Mouse (Mus musculus): ENCODE data around the gene Olfr1355. TPM values are rescaled to one million over a fixed set of nuclear protein-coding genes. Genes with fewer than 3 reads are reported as not detected.
"Not testable (repeated sequence)": the region's sequence is repeated elsewhere in the genome, so short reads cannot be mapped to it uniquely, and the experiment has no call there.

Olfr1355 gene
- polyA plus RNA-seq (2015; fragmentation: Nextera tagmentation; extraction: Ambion mirVana), result not detected in 2 replicates

- Histone ChIP-seq H3K27me3 (replicated peaks) (no peaks in the 10 kb centered on the region), H3K4me3 (no peak within 1 kb of the TSS), H3K27ac (no peak within 1 kb of the TSS), H3K9me3 (no peaks in the 10 kb centered on the region), H3K36me3 (replicated peaks) (no peaks in the 10 kb centered on the region), H3K4me2 (no peak within 1 kb of the TSS), H3K4me1 (no peaks in the 10 kb centered on the region), H3K9ac (no peak within 1 kb of the TSS)
- no peak for ATAC-seq (replicated peaks)
- WGBS, result 73% methylated on average over 2 of the region's 2 CpGs
Measured at GRCm38 (mm10) chr10:78875240-78875639, at the start of gene Olfr1355. Gene Olfr1355, plus strand, starts transcription at chr10:78875540.

GRCm38 (mm10) chr10:78840456-78840855, 34.9 kb upstream of the Olfr1355 start:
- H3K4me3 ChIP-seq; H3K27ac ChIP-seq; H3K4me2 ChIP-seq; ATAC-seq (replicated peaks); H3K36me3 ChIP-seq (replicated peaks); H3K27me3 ChIP-seq (replicated peaks); H3K9me3 ChIP-seq; H3K9ac ChIP-seq; H3K4me1 ChIP-seq: not testable (repeated sequence)
- 94% methylated on average over 12 of the region's 12 CpGs for WGBS

GRCm38 (mm10) chr10:78852066-78852465, 23.3 kb upstream of the Olfr1355 start, which contains the start of gene Olfr1356:
Gene Olfr1356, minus strand, starts transcription at chr10:78852166.
- 88% methylated on average over 2 of the region's 2 CpGs for WGBS
- no peaks in the 10 kb centered on the region for H3K27me3 ChIP-seq (replicated peaks)
- H3K9ac ChIP-seq, result no peak within 1 kb of the TSS
- no peaks in the 10 kb centered on the region for H3K36me3 ChIP-seq (replicated peaks)
- no peak within 1 kb of the TSS for H3K27ac ChIP-seq
- H3K4me1 ChIP-seq, result no peaks in the 10 kb centered on the region
- H3K4me2 ChIP-seq, result no peak within 1 kb of the TSS
- no peak for ATAC-seq (replicated peaks)
- H3K9me3 ChIP-seq, result no peaks in the 10 kb centered on the region
- H3K4me3 ChIP-seq, result no peak within 1 kb of the TSS

- not testable (repeated sequence) for H3K9me3 ChIP-seq; H3K4me3 ChIP-seq; ATAC-seq (replicated peaks); H3K4me1 ChIP-seq; H3K9ac ChIP-seq; H3K4me2 ChIP-seq; H3K36me3 ChIP-seq (replicated peaks); H3K27ac ChIP-seq; H3K27me3 ChIP-seq (replicated peaks)
- WGBS, result 77% methylated on average over 1 of the region's 1 CpGs
Measured at GRCm38 (mm10) chr10:78912871-78913270, 37.5 kb downstream of the Olfr1355 start, which contains the start of gene Olfr1354. Gene Olfr1354, plus strand, starts transcription at chr10:78913171.

Other genes with a start within 250 kb of the Olfr1355 start
- not detected in 2 replicates for gene Casp14, start 157.2 kb upstream of the Olfr1355 start, polyA plus RNA-seq (2015; fragmentation: Nextera tagmentation; extraction: Ambion mirVana)
- gene Ccdc105, start 122.5 kb upstream of the Olfr1355 start, polyA plus RNA-seq (2015; fragmentation: Nextera tagmentation; extraction: Ambion mirVana), result 0.29 and 0.50 TPM in 2 replicates
- gene Slc1a6, start 95.0 kb upstream of the Olfr1355 start, polyA plus RNA-seq (2015; fragmentation: Nextera tagmentation; extraction: Ambion mirVana), result 16.5 and 17.4 TPM in 2 replicates
- not detected in 2 replicates for gene Olfr1356, start 23.4 kb upstream of the Olfr1355 start, polyA plus RNA-seq (2015; fragmentation: Nextera tagmentation; extraction: Ambion mirVana)
- gene Olfr1354, start 37.6 kb downstream of the Olfr1355 start, polyA plus RNA-seq (2015; fragmentation: Nextera tagmentation; extraction: Ambion mirVana), result not detected in 2 replicates
- not detected in 2 replicates for gene Olfr8, start 75.1 kb downstream of the Olfr1355 start, polyA plus RNA-seq (2015; fragmentation: Nextera tagmentation; extraction: Ambion mirVana)
- gene Olfr1353, start 87.8 kb downstream of the Olfr1355 start, polyA plus RNA-seq (2015; fragmentation: Nextera tagmentation; extraction: Ambion mirVana), result not detected in 2 replicates
- gene Olfr1352, start 105.5 kb downstream of the Olfr1355 start, polyA plus RNA-seq (2015; fragmentation: Nextera tagmentation; extraction: Ambion mirVana), result not detected in 2 replicates
- gene Olfr1351, start 136.9 kb downstream of the Olfr1355 start, polyA plus RNA-seq (2015; fragmentation: Nextera tagmentation; extraction: Ambion mirVana), result not detected in 2 replicates
- 0.86 and 1.0 TPM in 2 replicates for gene Olfr57, start 153.2 kb downstream of the Olfr1355 start, polyA plus RNA-seq (2015; fragmentation: Nextera tagmentation; extraction: Ambion mirVana)
- 57.0 and 60.1 TPM in 2 replicates for gene 2610008E11Rik, start 222.1 kb downstream of the Olfr1355 start, polyA plus RNA-seq (2015; fragmentation: Nextera tagmentation; extraction: Ambion mirVana)